Mouse (Mus musculus): ENCODE measurements around the gene Sva. TPM values are rescaled to one million over a fixed set of nuclear protein-coding genes. Genes with fewer than 3 reads are reported as not detected.

The Sva gene
- total RNA-seq (2021): not detected

DNA sequence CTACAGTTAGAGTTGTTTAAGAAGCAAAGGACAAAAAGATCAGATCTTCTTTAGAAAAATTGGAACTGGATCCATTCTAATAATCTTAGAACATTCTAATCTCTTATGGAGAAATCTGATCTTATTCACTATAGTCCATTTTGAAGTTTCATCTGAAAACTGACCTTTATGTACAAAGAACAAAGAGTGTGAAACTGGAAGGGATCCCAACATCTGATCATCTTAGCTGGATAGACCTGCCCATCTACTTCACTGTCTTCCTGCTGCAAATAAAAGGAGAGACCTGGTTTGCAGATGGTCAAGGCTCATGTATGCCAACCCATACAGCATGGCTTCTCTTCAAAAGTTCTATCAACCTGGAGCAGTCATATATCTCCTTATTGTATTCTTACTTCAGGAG, at the start of gene Sva:
Gene Sva (plus strand): TSS at position 301 of the 400 bp plus-strand sequence.
- no peak for DNase-seq (ENCODE audit: extremely low spot score in 1 of 2, low spot score in 2 of 2)
- intact Hi-C loops (cut with DNase I): no loop called here

Other genes starting within 250 kb of the Sva start
- gene Pip, start 190.9 kb upstream of the Sva start, total RNA-seq (2021): not detected
- not detected for gene Sval2, start 185.4 kb upstream of the Sva start, total RNA-seq (2021)
- gene Sval1, start 86.8 kb upstream of the Sva start, total RNA-seq (2021): not detected
- gene Sval3, start 70.3 kb upstream of the Sva start, total RNA-seq (2021): not detected
- gene Tas2r139, start 102.5 kb downstream of the Sva start, total RNA-seq (2021): not detected
- not detected for gene Tas2r144, start 176.9 kb downstream of the Sva start, total RNA-seq (2021)
- gene Gstk1, start 207.5 kb downstream of the Sva start, total RNA-seq (2021): 1 to 10 TPM; 5.1 to 7.1 TPM
- gene Tmem139, start 223.6 kb downstream of the Sva start, total RNA-seq (2021): not detected
- 10 to 100 TPM; 29.7 to 35.5 TPM for gene Casp2, start 226.6 kb downstream of the Sva start, total RNA-seq (2021)
- 1 to 10 TPM; 3.9 to 4.8 TPM for gene Clcn1, start 248.3 kb downstream of the Sva start, total RNA-seq (2021)

Measured in left cerebral cortex, postnatal 10 days (tissue).